Mouse (Mus musculus) retina, postnatal 1 day (tissue): ENCODE results near the gene Pth.

ENCODE experiments used
- DNase-seq: peaks from one replicate; pipeline ENCODE4 v3.0.0-alpha.2; 2012

Pth gene

DNA sequence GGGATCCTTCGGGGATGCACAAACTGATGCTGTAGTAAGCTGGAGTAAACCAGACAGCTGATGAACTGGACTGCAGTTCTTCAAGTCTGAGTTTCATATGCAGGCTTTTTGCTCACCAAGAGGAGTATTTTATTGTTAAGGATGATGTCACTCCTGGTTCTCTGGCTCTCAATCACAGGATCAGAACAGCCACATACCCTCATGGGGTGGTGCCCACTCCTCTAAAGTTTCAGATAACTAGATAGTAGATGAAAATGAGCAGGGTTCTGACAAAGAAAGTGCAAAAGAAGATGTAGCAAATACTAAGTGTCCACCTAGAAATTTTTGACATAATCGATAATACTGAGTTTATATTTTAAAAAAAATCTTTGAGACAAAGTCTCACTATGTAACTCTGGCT, at the start of gene Pth:
TSS of gene Pth (minus strand) at position 101 of the 400 bp plus-strand sequence.
- DNase-seq = no peak

DNA sequence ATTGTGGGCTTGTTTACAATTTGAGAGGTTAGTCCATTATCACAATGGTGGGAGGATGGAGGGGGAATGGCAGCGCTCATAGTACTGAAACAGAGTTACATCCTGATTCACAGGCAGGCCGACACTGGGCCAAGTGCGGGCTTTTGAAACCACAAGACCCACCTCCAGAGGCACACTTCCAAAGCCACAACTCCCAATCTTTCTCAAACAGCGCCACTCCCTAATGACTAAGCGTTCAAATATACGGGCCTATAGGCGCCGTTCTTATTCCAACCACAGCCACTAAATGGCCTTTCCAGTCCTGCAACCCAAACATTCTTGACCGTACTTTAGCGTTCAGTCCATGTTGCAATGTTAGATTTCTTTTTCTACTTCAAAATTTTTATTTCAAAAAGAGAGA, 47.9 kb upstream of the Pth start:
- DNase-seq = no peak

DNA sequence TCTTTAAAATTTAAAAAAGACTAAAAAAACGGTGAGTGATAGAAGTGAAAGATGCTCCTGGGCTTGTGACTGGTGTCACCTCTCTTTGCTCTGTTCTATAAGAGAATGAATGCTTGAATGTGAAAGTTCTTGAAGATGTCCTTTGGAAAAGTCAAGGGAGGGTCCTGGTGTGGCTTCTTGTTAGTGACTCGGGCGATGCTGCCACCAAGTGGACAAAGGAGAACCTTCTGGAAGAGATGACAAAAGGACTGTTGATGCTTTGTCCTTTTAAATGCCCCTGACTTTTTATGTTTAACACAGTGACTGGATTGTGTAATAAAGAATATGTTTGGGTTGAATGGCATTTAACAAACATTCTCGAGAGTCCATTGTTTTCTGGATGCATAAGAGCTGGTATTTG, 45.9 kb upstream of the Pth start:
- peak; percentile 65 for DNase-seq

DNA sequence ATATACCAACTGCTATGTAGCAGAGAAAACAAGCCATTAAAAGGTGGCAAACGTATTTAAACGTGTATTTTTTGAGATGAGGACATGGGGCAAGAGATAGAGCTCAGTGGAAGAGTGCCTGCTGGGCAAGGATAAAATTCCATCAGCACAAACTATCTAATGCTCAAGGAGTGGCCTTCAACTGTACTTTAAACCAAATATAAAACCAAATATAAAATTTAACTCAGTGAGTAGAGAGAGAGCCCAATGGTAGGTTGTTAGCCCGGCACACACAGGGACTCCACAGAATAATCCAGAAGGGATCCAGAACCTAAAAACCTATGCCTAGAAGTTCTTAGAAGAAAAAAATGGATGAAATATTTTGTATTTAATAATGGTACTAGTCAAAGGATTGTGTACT, 45.1 kb upstream of the Pth start:
- DNase-seq = no peak

DNA sequence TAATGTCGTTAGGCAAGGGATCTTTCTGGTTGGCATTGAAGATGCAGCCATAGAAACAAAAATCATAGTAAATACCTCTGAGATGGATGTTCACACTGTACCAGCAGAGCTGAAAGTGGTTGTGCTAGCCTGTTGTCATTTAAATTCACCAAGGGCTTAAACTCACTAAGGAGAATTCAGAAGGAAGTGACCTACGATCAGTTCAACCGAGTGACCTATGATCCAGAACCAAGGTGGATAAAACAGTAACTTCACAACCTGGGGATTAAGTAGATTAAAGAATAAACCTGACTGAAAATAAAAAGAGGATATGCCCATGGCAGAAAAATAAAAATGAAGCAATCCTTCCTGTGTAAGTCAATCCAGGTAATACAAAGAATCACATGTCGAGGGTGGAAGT, 44.5 kb upstream of the Pth start:
- DNase-seq = no peak

DNA sequence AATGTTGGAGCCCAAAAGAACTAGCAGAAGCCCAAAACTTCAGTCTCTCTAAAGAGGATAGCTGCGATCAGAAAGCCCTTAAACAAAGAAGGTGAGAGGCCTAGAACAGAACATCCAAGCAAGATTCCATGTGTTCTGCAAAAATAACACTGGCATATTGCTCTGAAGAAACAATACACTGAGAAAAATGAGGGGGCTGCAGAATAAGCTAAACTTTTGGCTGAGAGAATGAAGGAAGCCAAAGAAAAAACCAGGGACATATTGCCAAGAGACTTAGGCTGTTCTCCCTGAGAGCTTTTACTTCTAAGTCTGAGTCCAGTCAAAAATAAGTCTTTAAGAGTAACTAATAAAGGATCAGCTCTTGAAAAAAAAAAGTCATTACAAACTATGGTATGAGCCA, 32.4 kb upstream of the Pth start:
- DNase-seq = no peak

DNA sequence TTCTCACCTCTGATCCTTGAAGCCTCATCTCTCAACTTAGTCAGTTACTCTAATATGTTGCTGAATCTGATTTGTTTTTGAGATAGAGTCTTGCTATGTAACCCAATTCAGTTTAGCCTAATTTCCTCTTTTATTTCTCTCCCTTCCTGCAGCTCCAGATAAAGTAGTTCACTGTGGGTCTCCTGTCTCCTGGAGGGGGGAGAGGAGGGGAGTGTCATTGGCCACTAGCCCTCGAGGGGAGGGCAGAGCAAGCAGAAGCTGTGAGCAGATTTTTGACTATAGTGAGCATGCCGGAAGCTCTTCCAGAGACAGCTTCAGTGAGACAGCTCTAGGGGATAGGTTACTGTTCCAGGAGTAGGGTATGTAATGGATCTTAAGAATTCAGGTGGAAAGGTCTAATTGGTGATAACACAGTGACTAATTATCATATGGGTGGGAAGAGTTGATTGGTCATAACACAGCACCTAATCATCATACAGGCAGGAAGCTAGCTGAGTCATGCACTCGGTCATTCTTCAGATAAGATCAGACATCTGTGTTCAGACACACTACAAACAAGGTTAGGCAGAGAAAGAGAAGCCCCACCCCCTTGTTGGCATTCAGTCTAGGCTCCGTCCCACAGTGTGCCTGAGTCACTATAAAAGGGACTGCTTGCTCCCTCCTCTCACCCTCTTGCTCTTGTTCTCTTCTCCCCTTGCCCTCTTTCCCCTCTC, 30.9 kb upstream of the Pth start:
- DNase-seq = peak; percentile 4

DNA sequence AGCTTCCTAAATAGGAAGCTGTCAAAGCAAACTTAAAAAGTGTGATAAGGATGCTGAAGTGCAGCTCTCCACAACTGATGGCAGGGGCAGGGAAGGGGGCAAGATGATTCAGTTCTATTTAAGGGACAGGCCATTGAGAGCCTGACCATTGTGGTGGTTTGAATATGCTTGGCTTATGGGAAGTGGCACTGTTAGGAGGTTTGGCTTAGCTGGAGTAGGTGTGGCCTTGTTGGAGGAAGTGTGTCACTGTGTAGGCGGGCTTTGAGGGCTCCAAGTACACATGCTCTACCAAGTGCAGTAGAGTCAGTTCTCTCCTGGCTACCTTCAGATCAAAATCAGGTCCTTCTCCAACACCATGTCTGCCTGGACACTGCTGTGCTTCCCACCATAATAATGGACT, 28.2 kb upstream of the Pth start:
- DNase-seq = no peak

DNA sequence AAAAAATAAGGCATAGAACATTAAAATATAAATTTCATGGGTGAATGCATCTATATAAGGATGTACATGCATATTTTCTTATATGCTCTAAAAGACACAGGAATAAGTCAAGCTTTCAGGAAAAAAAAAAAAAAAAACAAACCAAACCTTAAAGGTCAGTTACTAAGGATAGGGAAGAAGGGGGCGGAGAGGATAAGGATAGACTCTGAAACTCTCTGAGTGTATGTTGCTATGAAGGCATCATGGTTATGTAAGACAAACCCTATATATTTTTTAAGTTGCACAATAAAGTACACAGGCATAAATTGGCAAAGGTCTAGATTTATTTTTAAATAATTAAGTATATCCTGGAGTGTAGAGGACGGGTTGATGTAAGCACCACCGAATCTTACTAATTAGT, 26.9 kb upstream of the Pth start:
- no peak for DNase-seq

DNA sequence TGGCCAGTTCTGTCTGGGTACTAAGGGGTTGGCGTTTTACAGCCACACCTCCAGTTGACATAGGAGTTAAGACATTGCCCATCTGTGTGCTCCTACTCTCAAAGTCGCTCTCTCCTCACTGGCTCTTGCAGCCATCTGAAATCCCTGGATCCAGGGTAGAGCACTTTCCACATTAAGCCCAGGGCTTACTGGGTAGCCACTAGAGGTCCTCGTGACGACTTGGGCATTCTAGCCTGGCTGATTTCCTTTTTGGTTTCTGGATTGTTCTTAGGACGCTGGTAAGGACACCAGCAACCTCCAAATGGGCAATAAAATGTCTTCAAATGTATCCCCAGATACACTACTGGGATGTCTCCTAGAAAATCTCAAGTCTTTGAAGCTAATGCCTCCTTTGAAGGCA, 20.3 kb upstream of the Pth start:
- DNase-seq = peak; percentile 2

DNA sequence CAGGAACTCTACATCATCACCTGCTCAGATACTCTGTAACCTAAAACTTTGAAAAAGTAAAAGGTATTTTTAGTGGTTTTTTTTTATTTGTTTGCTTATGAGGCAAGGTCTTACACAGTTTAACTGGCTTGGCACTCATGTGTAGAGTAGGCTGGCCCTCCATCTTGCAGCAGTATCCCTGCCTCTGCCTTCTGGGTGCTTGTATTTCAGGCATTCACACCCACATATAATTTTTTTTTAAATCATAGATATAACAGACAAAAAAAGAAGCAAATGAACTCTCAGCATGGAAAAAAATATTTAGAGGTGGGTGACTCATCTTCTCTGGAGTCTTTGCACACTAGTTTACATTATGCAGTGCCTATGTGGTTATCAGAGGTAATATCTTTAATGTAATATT, 9.7 kb upstream of the Pth start:
- no peak for DNase-seq

DNA sequence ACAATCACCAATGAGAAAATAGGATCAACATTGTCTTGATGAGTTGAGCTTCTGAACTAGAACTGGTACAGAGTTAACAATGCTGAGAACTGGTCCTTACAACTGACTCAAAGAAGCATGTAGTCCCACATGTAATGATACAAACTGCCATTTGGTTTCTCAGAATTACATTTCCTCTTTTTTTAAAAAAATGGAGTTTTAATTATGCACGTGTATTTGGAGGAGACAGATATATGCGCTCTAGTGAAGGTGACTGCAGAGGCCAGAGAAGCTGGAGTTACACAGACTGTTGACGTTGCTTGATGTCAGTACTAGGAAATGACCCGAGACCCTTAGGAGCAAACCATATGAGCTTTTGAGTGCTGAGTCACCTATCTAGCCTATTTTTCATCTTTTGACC, 8.3 kb upstream of the Pth start:
- DNase-seq = no peak

DNA sequence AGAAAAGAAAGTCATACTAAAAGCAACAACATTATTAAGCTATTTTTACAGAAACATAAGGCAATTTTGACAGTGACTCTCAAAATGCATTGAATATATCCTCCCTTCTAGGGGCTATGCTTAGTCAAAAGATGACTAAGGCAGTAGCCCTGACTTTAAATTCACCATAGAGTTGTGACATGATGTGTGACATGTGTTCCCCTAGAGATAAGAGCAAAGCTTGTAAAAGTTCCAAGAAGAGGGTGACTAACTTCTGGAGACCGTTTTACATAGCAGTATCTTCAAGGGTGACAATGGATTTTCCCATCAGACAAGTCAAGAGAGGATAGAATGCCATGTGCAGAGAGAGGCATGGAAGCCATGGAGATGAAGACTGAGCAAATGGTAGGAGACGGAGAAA, 3.2 kb upstream of the Pth start:
- no peak for DNase-seq

DNA sequence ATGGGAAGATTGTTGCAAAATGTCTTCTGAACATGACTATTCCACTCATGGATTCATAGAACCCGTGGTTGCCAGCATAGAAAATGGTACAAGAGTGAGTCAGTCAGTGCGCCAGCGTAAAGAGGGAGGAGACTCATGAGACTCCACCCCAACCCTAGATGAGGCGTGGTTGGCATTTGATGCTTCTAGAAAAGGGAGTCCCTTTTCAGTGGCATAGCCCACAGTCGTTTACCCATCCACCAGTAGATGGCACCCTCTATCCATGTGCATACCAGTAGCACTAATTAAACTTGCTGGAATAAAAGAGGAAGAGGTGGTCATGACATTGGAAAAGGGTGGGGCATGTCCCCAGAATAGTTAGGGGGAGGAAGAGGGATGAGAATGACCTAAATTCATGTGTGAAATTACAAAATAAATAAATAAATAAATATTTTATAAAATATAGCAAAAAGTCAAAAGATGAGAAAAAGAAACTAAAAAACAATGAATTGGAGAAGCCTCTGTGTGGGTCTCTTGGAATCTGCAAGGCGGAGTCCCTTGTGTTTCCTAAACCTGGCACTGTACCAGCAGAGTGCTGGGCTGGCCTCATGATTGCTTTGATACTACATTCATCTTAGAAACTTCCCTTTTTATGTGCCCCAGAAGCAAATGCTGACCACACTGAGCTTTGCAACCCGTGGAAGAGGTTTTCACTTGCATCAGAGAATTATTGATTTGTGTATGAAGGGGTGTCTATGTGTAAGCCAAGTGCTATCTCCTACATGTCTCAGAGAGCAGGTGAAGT, 10.3 kb downstream of the Pth start:
- peak; percentile 93 for DNase-seq

DNA sequence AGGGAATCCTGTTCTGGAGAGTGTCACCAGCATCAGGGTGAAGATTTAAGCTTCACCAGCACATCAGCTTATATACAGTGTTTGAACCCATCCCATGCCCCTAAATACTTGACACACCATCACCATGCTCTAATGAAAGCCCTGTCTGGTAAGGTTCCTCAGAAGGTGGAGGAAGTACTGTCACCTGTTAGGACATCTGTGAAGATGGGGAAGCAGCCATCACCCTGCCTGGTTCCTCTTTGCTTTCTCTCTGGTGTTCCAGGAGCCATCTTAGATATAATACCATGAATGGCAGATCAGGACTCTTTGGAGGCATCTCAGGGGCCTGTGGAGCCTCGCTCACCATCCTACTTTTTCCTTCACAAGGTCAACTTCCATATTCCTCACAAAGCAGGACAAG, 15.7 kb downstream of the Pth start:
- no peak for DNase-seq

DNA sequence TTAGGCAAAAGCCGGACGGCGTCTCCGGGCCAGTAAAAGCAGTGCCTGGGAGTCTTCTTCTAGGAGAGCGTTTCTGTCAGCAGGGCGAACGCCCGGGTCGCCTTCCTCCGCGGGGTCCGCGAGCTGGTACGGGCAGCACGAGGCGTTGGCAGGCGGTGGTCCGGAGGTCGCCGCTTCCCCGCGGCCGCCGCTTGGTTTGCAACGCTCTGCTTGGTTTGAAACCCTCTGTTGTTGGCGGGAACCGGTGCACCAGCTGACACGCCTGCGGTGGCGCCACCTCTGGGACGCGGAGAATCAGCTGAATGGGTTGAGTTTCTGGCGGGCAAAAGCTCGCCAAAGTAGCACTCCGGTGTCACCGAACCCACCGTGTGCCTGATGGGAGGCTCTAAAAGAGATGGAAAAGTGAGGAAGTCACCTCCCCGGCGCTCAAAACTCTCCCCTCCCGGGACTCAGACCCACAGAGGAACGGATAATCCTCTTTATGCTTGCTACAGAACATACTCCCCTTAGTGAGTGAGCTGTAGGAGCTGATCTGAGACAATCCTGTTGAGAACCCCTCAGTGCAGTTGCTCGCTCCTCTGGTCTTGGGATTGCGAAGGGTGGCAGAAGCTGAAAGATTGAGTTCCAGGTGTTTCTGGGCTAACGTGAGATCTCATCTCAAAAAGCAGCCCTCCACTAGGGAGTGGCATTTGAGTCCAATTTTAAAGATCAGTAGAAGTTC, 18.6 kb downstream of the Pth start:
- peak; percentile 83 for DNase-seq

DNA sequence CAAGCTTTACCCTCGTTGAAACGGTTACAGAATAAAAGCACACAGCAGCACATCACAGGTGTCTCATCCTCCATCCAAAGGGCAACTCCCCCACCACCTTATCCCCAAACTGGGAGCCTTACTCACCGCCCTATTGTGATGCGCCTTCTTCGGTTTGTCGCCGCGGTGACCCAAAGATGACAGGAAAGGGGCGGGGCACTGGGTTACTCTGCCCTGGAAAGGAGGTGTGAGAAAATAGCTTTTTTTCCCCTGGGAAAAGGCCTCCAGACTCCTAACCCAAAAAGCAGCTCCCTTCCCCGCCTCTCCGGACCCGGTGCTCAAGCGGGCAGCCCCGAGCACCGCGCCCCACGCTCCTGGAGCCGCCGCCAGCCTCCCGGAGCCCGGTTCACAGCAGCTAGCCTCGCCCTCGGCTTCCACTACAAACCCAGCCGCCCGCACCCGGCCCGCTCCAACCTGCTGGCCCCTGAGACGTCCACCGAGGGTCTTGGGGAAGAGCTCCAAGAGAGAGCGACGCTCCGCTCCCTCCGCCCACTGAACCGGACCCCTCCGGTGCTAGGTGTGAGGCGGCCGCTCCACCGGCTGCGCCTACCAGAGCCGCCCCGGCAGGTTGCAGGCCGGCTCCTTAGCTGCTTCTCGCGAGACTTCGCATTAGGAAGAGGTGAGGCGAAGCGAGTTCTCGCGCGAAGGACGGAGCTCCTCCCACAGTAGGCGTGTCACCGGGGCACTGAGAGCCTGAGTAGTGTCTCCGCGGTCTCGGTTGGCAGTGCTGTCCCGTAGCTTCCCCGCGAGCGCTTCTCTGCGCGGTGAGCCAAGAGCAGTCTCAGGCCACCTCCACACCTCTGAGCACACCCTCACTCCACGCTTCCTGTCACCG, 19.4 kb downstream of the Pth start, which contains the start of gene Btbd10:
TSS of gene Btbd10 (minus strand) at position 647 of the 874 bp plus-strand sequence.
- peak; percentile 99 for DNase-seq

DNA sequence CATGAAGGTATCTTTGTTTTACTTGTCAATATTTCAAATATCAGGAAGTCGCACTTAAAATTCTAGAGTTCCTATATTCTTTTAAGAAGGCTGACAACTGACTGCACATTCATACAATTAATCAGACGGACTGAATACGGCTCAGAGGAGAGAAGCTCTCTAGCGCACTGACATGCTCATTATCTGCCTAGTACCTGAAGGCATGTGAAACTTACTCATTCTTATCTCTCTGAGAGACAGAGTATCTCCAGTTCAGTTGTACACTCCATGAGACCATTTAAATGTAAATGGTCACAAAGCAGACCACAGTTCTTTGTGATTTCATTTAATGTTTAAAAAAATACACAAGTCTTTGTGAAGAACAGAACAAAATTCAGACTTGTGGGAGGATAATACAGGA, 20.9 kb downstream of the Pth start:
- DNase-seq = no peak

DNA sequence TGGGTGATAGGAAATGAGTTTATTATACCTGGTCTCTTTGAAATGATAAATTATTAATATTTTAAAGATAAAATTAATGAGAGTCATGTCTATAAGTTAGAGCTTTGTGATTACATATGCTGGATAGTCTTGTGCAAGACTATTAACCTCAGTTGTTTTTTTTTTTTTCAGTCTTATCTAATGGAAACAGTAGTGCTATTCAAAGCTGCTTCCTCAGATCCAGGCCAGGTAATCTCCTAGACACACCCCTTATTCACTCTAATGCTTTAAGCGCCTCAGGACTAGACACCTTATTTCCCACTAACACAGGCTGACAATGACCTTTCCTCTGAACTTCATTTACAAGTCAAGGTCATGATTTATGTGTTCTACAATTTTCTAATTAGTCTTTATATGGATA, 39.3 kb downstream of the Pth start:
- no peak for DNase-seq

DNA sequence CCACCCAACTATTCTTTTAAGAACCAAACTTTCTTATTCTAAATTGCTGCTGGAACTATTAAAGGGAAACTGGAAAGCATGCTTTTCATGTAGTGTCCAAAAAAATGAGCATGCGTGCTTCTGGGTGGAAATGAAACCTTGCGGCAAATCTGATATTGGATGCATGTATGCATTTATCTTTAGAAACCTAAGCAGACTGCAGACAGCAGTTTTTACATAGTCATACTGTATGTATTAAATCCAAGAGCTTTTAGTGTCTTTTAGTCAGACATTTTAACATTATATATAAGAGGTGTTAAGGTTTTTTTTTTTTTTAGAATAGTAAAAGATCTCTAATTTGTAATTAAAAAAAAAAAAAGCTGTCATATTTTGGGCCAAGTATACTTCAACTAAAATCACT, 40.7 kb downstream of the Pth start:
- no peak for DNase-seq

DNA sequence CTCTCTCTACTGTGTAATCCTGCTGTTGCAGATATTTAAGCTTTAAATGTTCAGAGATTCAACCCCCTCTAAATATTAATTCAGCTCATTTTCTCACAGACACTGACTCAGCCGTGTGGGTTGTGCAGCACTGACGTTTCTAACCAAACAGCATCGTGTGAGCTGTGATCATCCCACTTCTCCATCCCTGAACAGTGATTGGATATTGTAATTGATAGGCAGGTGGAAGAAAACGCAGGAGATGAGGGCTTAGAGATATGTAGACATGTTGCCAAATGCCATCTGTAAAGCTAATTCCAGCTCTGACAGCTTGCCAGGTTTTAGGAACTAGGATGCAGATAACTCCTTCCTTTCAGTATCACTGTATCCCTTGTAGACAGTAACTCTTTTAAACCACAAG, 41.1 kb downstream of the Pth start:
- DNase-seq = peak; percentile 55
